Mouse (Mus musculus) embryonic facial prominence, embryonic 15.5 days (tissue): ENCODE data around the gene Wfdc21. TPM values are rescaled to one million over a fixed set of nuclear protein-coding genes. Genes with fewer than 3 reads are reported as not detected.

Experiments
- ATAC-seq: fragments of 200-750 bp; cut with Nextera tagmentation; 2 replicates; pipeline ENCODE4 v1.8.0; 2017; ENCODE audit warnings: low read depth, moderate TSS enrichment; ENCODE audit not compliant: insufficient number of reproducible peaks, low FRiP score, low TSS enrichment
- H3K27ac ChIP-seq: fragments of 300-500 bp; sonication (generic); replicated peaks from 2 replicates; pipeline ENCODE4 v1.5.1; 2015; ENCODE audit warnings: mild to moderate bottlenecking, inconsistent platforms
- H3K27me3 ChIP-seq: fragments of 300-500 bp; sonication (generic); 2 replicates; pipeline ENCODE4 v1.6.1; 2015; ENCODE audit warnings: inconsistent platforms
- H3K36me3 ChIP-seq: fragments of 300-500 bp; sonication (generic); 2 replicates; pipeline ENCODE4 v1.6.1; 2015; ENCODE audit warnings: mild to moderate bottlenecking, inconsistent platforms
- H3K4me1 ChIP-seq: fragments of 300-500 bp; sonication (generic); 2 replicates; pipeline ENCODE4 v1.6.1; 2015; ENCODE audit warnings: inconsistent platforms
- H3K4me2 ChIP-seq: fragments of 300-500 bp; sonication (generic); replicated peaks from 2 replicates; pipeline ENCODE4 v1.6.1; 2015; ENCODE audit warnings: mild to moderate bottlenecking, inconsistent platforms
- H3K4me3 ChIP-seq: fragments of 300-500 bp; sonication (generic); replicated peaks from 2 replicates; pipeline ENCODE4 v1.5.1; 2015; ENCODE audit warnings: mild to moderate bottlenecking, inconsistent platforms
- H3K9ac ChIP-seq: fragments of 300-500 bp; sonication (generic); 2 replicates; pipeline ENCODE4 v1.6.1; 2015; ENCODE audit warnings: inconsistent platforms
- H3K9me3 ChIP-seq: fragments of 300-500 bp; sonication (generic); replicated peaks from 2 replicates; pipeline ENCODE4 v1.6.1; 2016; ENCODE audit warnings: inconsistent platforms
- WGBS: fragments of 180-500 bp; shearing (Covaris S2); methylation state at CpG from one replicate; pipeline ENCODE4 v1.1.7; 2015; 5-methylcytosine and 5-hydroxymethylcytosine counted together
- polyA plus RNA-seq: library from polyadenylated mRNA; unstranded; fragments of >200 nt; fragmentation: Nextera tagmentation; extraction: Ambion mirVana; gene quantifications from 2 replicates; pipeline ENCODE4 v1.2.1, GENCODE M21; 2015

Gene Wfdc21
- polyA plus RNA-seq, 1 experiment from 2014 or later, result 0.73 TPM

DNA sequence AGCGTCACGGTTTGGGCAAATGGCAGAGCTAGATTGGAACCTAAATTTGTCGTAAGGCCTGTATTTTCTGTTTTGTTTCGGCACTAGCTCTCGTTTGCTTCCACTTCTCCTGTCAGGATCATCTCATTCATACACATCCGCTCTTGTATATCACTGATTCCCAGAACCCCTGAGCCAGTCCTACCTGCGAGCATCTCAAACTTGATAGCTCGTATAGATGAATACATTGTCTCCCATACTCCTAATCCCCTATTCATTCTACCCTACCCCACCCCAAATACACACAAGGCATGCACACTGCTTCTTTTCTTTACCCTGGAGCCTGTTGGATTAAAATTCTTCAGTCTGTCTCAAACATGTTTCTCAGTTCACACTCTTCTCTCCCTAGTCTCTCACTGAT lies 7.5 kb downstream of the Wfdc21 start:
- H3K9me3 ChIP-seq, result no peaks in the 10 kb centered on the region
- H3K9ac ChIP-seq, result peak overlapping the region; percentile 47
- H3K4me3 ChIP-seq, result peak overlapping the region; percentile 74
- peak overlapping the region; percentile 85 for H3K27ac ChIP-seq
- peaks cover 6% of the 10 kb centered on the region for H3K27me3 ChIP-seq
- H3K4me1 ChIP-seq, result peaks cover 8% of the 10 kb centered on the region
- H3K4me2 ChIP-seq, result peak overlapping the region; percentile 58
- ATAC-seq, result no peak
- WGBS, result 6% methylated on average over 8 of the region's 8 CpGs
- peaks cover 31% of the 10 kb centered on the region for H3K36me3 ChIP-seq

DNA sequence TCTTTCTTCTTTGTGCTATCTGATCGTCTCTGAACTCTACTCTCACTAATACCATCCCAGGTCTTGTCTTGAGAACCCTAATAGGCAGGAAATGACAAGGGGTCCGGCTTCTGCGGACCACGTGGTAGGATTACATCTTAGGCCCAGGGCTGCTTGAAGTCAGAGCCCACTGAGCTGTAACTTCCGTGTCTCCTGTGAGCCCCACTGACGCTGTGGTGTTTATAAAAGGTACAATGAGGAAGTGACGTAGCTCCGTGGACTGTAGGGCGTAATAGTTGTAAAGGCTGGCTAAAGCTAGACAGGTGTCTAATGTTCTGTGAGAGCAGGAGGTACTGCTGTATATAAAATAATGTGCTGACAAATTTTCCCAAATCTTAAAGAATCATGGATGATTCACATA lies 20.6 kb downstream of the Wfdc21 start:
- no peaks in the 10 kb centered on the region for H3K27me3 ChIP-seq
- no peak overlapping the region for H3K4me2 ChIP-seq
- no peaks in the 10 kb centered on the region for H3K9me3 ChIP-seq
- H3K27ac ChIP-seq, result no peak overlapping the region
- H3K4me3 ChIP-seq, result no peak overlapping the region
- 79% methylated on average over 9 of the region's 9 CpGs for WGBS
- H3K9ac ChIP-seq, result no peak overlapping the region
- ATAC-seq, result no peak
- no peaks in the 10 kb centered on the region for H3K4me1 ChIP-seq
- H3K36me3 ChIP-seq, result peaks cover 94% of the 10 kb centered on the region

DNA sequence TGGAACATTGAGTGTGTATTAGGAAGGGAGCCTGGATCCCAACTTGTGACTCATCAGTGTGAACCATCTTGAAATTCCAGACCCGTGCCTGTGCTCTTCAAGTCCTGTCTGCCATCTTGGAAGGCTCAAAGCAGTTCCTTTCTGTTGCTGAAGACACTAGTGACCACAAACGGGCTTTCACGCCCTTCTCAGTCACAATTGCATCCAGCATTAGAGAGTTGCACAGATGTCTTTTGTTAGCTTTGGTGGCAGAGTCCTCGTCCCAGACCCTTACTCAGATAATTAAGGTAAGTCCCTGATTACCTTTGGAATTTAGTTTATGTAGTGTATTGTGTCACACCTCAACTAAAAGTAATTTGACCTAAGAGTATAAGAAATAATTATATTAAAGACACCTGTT lies 22.2 kb downstream of the Wfdc21 start:
- ATAC-seq, result no peak
- Histone ChIP-seq H3K4me1 (no peaks in the 10 kb centered on the region), H3K27ac (no peak overlapping the region), H3K4me3 (no peak overlapping the region), H3K9ac (no peak overlapping the region), H3K4me2 (no peak overlapping the region), H3K36me3 (peaks cover 94% of the 10 kb centered on the region), H3K27me3 (no peaks in the 10 kb centered on the region), H3K9me3 (no peaks in the 10 kb centered on the region)
- WGBS, result 78% methylated on average over 4 of the region's 4 CpGs

DNA sequence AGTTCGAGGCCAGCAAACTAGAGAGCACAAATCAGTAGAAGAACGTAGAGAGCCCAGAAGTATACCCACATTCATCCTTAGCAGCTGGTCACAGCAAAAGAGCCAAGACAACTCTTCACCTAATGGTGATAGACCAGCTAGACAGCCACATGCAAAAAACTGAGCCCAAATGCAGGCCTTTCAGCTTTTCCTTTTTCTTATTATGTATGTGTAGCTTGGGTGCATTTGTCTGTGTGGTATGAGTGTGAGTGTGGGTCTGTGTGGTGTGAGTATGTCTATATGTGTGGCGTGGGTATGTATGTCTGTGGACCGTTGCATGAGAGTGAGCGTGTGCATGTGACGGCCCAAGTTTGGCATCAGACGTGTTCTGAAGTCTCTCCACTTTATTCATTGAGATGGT lies 24.3 kb downstream of the Wfdc21 start:
- no peak overlapping the region for H3K9ac ChIP-seq
- H3K4me1 ChIP-seq, result no peaks in the 10 kb centered on the region
- no peak overlapping the region for H3K27ac ChIP-seq
- no peak overlapping the region for H3K4me2 ChIP-seq
- no peak overlapping the region for H3K4me3 ChIP-seq
- H3K9me3 ChIP-seq, result no peaks in the 10 kb centered on the region
- H3K27me3 ChIP-seq, result no peaks in the 10 kb centered on the region
- WGBS, result 89% methylated on average over 7 of the region's 7 CpGs
- no peak for ATAC-seq
- H3K36me3 ChIP-seq, result peaks cover 92% of the 10 kb centered on the region

DNA sequence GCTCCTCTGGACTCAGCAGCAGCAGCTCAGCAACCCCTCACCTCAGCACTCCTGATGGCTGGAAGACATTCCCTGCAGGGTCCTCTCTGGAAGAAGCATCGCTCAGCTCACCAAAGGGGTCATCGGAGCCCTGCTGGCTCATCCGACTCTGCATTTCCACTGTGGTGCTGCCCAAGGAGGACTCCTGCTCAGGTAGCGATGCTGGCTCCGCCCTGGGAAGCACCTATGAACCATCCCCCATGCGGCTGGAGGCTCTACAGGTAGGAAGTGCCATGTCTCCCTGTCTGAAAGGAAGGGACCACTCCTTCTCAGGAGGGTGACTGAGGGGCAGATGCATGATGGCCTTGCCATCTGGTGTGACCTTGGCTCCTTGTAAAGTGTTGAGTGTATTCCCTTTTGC lies 25.6 kb downstream of the Wfdc21 start:
- H3K9me3 ChIP-seq, result no peaks in the 10 kb centered on the region
- H3K36me3 ChIP-seq, result peaks cover 92% of the 10 kb centered on the region
- WGBS, result 95% methylated on average over 6 of the region's 6 CpGs
- no peaks in the 10 kb centered on the region for H3K27me3 ChIP-seq
- no peak overlapping the region for H3K27ac ChIP-seq
- H3K4me2 ChIP-seq, result no peak overlapping the region
- no peak overlapping the region for H3K4me3 ChIP-seq
- no peak overlapping the region for H3K9ac ChIP-seq
- H3K4me1 ChIP-seq, result no peaks in the 10 kb centered on the region
- no peak for ATAC-seq

DNA sequence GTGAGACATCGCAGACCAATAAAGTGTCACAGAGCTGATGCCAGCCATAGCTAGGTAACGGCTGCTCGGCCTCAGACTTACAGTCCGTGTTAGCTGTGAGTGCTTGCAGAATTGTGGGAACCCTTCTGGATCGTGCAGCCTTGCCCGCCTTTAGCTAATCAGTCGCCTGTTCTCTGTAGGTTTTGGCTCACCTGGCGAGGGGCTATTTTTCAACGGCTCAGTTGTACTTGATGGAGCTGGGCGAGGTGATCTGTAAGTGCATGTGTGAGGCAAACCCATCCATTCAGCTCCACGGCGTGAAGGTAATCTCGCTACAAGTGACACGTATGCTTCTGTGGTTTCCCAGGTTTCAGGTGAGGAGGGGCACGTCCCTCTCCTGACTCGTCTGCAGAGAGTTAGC lies 27.0 kb downstream of the Wfdc21 start:
- no peak overlapping the region for H3K4me2 ChIP-seq
- peaks cover 88% of the 10 kb centered on the region for H3K36me3 ChIP-seq
- ATAC-seq, result no peak
- WGBS, result 94% methylated on average over 16 of the region's 16 CpGs
- H3K4me1 ChIP-seq, result no peaks in the 10 kb centered on the region
- no peak overlapping the region for H3K9ac ChIP-seq
- no peaks in the 10 kb centered on the region for H3K27me3 ChIP-seq
- no peaks in the 10 kb centered on the region for H3K9me3 ChIP-seq
- no peak overlapping the region for H3K27ac ChIP-seq
- H3K4me3 ChIP-seq, result no peak overlapping the region

DNA sequence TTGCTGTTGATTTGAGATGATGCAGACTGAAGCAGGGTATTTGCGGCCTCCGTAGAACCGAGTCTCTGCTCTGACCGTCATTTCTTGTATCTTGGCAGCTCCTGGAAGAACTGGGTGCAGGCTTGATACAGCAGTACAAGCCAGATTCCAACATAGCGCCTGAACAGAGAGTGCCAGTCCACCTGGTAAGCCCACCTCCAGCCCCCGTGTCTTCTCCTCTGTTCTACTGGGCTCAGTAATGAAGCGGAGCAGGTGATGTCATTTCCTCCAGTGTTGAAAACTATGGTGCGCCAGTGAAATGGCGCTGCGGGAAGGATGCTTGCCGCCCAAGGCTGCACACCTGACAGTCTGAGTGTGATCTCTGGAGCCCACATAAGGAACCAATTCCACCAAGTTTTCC lies 27.6 kb downstream of the Wfdc21 start:
- Histone ChIP-seq H3K36me3 (peaks cover 89% of the 10 kb centered on the region), H3K9ac (no peak overlapping the region), H3K4me1 (no peaks in the 10 kb centered on the region), H3K4me2 (no peak overlapping the region), H3K27ac (no peak overlapping the region), H3K4me3 (no peak overlapping the region), H3K9me3 (no peaks in the 10 kb centered on the region), H3K27me3 (no peaks in the 10 kb centered on the region)
- 96% methylated on average over 11 of the region's 11 CpGs for WGBS
- no peak for ATAC-seq

DNA sequence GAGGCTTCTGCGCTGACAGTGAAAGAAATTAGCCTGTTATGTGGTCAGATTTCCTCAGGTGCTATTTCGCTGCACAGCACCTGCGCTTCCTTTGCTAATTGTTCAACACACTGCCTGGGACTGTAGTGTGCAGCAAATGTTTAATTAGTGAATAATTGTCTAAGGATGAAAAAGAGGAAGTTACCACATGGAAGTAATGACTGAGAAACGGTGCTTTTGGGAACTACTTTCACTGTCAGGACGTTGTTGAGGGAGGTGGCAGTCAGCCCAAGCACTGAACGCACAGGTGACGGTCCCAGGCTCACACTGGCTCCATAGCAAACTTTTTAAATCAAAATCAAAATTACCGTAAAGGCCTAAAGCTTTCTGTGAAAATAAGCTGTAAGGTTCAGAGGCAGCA lies 30.1 kb downstream of the Wfdc21 start:
- Histone ChIP-seq H3K36me3 (peaks cover 91% of the 10 kb centered on the region), H3K4me2 (no peak overlapping the region)
- 90% methylated on average over 8 of the region's 8 CpGs for WGBS

DNA sequence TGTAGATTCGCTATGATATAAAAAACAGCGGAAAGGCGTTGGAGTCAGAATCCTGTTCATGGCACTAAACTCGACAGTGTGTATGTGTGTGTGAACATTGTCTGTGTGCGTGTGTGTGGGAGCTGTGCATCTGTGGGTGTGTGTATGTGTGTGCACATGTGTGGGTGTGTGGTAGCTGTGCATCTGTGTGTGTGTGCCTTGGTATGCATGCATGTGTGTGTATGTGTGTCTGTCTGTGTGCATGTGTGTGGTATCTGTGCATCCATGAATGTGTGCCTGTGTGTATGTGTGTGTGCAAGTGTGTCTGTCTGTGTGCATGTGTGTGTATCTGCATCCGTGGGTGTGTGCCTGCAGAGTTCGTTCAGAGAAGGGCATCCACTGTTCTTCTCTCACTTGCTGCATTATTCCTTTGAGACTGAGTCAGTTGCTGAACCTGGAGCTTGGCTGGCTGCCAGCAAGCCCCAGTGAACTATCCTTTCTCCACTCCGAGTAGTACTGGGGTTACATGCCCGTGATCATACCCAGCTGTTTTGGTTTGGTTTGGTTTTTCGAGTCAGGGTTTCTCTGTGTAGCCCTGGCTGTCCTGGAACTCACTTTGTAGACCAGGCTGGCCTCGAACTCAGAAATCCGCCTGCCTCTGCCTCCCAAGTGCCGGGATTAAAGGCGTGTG lies 37.3 kb downstream of the Wfdc21 start:
- Histone ChIP-seq H3K36me3 (peaks cover 35% of the 10 kb centered on the region), H3K9me3 (no peaks in the 10 kb centered on the region), H3K4me1 (no peaks in the 10 kb centered on the region), H3K4me2 (no peak overlapping the region), H3K4me3 (no peak overlapping the region), H3K27ac (no peak overlapping the region), H3K27me3 (no peaks in the 10 kb centered on the region), H3K9ac (no peak overlapping the region)
- 77% methylated on average over 14 of the region's 14 CpGs for WGBS
- ATAC-seq, result no peak

More for the DNA sequence above, 30.1 kb downstream of the Wfdc21 start:
- no peak overlapping the region for H3K9ac ChIP-seq
- no peak for ATAC-seq
- H3K4me3 ChIP-seq, result no peak overlapping the region
- no peaks in the 10 kb centered on the region for H3K27me3 ChIP-seq
- no peaks in the 10 kb centered on the region for H3K4me1 ChIP-seq
- no peak overlapping the region for H3K27ac ChIP-seq
- H3K9me3 ChIP-seq, result no peaks in the 10 kb centered on the region

DNA sequence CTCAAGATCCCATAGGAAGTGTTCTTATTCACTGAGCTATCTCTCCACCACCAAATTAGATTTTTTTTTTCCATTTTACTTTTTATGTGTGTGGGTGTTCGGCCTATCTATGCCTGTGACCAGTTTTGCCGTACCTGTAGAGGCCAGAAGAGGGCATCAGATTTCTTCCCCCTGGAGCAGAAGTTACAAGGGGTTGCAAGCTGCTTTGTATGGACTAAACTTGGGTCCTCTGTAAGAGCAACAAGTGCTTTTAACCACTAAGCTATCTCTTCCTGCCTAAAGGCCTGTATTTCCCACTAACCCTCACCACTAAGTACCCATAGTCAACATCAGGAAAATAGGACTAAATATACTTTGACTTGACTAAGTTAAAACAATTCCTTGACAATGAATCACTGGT lies 37.9 kb downstream of the Wfdc21 start:
- Histone ChIP-seq H3K36me3 (peaks cover 29% of the 10 kb centered on the region), H3K9ac (no peak overlapping the region), H3K27me3 (no peaks in the 10 kb centered on the region), H3K4me2 (no peak overlapping the region), H3K4me1 (no peaks in the 10 kb centered on the region), H3K4me3 (no peak overlapping the region), H3K27ac (no peak overlapping the region), H3K9me3 (no peaks in the 10 kb centered on the region)
- 81% methylated on average over 2 of the region's 2 CpGs for WGBS
- no peak for ATAC-seq

DNA sequence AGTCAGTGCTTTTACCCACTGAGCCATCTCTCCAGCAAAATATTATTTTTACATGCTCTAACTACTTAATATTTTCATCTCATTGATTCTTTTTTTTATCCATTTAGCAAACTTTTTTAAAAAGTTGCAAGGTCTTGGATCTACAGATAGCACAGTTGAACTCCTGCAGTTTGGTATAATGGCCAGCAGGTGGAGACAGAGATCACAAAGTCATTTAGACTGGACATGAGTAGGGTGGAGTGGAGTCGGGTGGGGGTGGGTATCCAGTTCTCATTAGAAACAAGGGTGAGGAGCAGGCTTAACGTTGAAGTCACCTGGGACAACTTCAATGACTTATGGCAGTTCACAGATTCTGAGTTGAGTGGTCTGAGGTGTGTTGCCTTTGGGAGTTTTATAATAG lies 38.6 kb downstream of the Wfdc21 start:
- WGBS, result 5% methylated on average over 2 of the region's 2 CpGs

DNA sequence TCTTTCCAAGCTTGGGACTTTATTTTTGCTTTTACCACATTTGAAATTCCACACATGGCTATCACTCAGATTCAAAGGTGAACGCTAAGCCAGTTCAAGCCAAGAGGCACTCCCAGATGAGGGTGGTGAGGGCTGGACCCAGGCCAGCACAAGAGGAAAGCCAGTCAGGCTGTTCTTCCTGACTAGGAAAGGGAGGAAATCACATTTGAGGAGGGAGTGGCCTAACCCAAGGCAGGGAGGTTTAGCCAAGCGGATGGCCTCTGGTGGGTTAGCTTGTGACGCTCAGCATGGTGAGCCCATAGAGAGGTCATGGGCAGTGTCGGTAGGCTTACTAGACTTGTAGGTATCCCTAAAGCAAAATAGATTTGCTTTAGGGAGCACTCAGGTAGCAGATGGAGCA lies 40.1 kb downstream of the Wfdc21 start:
- no peak overlapping the region for H3K4me2 ChIP-seq
- H3K36me3 ChIP-seq, result peaks cover 9% of the 10 kb centered on the region; the same call in 1 of the 2 replicates
- ATAC-seq, result no peak
- H3K9me3 ChIP-seq, result no peaks in the 10 kb centered on the region
- WGBS, result 63% methylated on average over 4 of the region's 4 CpGs
- H3K4me1 ChIP-seq, result no peaks in the 10 kb centered on the region
- H3K9ac ChIP-seq, result no peak overlapping the region
- H3K27ac ChIP-seq, result no peak overlapping the region
- no peaks in the 10 kb centered on the region for H3K27me3 ChIP-seq
- no peak overlapping the region for H3K4me3 ChIP-seq

More for the DNA sequence above, 38.6 kb downstream of the Wfdc21 start:
- Histone ChIP-seq H3K4me2 (no peak overlapping the region), H3K4me3 (no peak overlapping the region), H3K27me3 (no peaks in the 10 kb centered on the region), H3K9me3 (no peaks in the 10 kb centered on the region), H3K27ac (no peak overlapping the region), H3K4me1 (no peaks in the 10 kb centered on the region), H3K9ac (no peak overlapping the region), H3K36me3 (peaks cover 22% of the 10 kb centered on the region)
- no peak for ATAC-seq
